Mouse (Mus musculus): ENCODE measurements around the gene Exph5.

The Exph5 gene

DNA sequence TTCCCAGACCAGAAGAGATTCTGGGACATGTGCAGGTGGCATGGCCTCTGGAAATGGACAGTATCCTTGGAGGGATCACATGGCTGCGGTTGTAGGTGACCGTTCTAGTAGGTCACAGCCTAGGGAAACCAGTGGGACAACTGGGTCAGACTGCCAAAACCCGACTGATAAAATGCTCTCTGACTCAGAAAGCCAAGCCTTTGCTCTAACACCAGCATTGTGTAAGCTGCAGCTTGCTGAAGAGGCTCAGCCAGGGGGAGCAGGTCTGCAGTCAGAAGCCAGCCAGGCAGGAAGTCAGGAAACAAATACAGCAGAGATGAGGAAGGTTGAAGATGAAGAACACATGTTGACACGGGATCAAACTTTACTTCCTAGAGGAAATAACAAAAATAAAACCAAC lies 74.4 kb downstream of the Exph5 start:
- DNase-seq = no peak

DNA sequence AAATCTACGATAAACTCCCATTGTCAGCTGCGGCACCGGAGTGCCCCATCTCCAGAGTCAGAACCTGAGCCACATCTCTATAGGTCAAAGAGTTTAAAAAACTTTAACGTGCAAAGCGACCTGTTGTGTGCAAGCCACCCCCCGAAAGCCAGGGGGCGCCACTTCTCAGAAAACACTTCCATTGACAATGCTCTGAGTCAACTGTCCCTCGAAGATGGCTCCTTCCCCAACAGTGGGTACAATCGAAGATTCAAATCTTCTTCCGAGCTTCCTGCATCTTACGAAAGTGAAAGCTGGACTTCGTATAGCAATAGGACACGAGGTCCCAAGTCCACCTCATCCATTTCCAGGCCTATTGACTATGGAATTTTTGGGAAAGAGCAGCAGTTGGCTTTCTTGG lies 75.3 kb downstream of the Exph5 start:
- no peak for DNase-seq

DNA sequence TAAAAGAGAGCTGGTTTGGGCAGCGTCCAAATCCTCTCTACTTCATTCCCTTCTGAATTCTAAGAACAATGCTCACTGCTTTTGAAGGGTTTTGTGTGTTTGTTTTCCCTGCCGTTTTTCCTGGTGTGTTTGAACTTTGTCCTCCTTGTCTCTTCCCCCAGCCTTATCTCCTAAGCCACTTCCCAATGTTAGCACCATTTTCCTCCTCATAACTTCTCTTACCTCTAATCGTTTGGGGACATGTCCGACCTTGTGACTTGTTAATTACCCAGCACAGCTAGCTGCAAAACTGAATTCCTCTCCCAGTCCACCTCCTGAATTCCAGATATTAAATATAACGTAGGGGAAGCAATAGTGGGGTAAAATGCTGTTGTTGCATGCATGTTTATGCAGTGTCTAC lies 76.1 kb downstream of the Exph5 start:
- no peak for DNase-seq

GRCm38 (mm10) chr9:53378171-53378570 lies 76.7 kb downstream of the Exph5 start:
- no peak for DNase-seq

- DNase-seq = no peak
Observed at GRCm38 (mm10) chr9:53380595-53380994, 79.1 kb downstream of the Exph5 start.

DNA sequence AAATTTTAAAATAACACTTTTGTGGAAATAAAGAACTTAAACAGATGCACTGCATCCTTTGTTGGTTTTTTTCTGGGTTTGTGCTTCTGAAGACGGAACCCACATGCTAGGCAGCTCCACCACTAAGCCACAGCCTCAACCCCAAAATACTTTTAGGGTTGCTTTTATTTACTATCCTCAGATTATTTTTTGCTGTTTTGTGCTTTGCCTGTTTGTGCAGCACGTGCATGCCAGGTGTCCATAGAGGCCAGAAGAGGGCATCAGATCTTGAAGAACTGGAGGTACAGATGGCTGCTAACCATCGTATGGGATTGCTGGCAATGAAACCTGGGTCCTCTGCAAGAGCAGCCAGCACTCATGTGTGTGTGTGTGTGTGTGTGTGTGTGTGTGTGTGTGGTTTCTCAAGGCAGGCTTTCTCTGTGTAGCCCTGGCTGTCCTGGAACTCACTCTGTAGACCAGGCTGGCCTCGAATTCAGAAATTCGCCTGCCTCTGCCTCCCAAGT lies 79.7 kb downstream of the Exph5 start:
- no peak for DNase-seq

- peak; percentile 84 for DNase-seq
Observed at GRCm38 (mm10) chr9:53383951-53384866, 82.7 kb downstream of the Exph5 start, which contains the start of gene Kdelc2. Gene Kdelc2 (plus strand): TSS chr9:53384025.

GRCm38 (mm10) chr9:53384873-53385272 lies 83.4 kb downstream of the Exph5 start:
- no peak for DNase-seq

DNA sequence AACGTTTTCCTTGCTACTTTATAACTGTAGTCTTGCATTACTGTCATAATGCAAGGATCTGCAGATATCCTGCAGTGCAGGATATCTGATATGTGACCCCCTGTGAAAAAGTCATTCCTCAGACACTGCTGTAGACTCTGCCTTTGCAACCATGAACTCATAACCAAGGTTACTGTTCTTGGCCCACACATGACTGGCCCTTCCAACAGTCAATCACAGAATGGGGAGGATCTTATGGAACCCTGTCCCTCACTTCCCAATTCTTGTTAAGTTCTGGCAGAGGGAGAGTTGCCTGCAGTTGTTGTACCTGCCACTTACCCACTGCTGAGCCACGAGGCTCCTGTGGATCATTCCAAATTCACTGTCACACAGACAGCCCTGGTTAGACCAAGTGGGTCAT lies 86.0 kb downstream of the Exph5 start:
- DNase-seq = no peak

DNA sequence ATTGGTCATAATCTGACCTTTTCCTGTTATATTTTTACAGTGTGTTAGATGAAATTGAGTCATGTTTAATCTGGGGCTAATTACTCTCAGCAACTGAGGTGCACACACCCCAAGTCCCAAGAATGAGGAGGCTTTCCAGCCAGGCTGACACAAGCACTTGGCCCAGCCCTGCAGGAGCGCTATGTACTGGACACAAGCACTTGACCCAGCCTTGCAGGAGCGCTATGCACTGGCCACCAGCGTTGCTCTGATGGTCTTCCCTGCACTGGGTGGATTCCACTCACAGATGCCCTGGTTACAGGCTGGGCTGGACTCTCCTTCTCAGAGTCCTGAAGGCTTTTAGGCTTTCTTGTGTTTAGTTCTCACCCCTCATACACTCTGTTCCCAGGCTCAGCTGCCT lies 87.6 kb downstream of the Exph5 start:
- DNase-seq = no peak

GRCm38 (mm10) chr9:53390136-53390535 lies 88.7 kb downstream of the Exph5 start:
- DNase-seq = no peak

GRCm38 (mm10) chr9:53397685-53398387 lies 96.4 kb downstream of the Exph5 start:
- DNase-seq = no peak

DNA sequence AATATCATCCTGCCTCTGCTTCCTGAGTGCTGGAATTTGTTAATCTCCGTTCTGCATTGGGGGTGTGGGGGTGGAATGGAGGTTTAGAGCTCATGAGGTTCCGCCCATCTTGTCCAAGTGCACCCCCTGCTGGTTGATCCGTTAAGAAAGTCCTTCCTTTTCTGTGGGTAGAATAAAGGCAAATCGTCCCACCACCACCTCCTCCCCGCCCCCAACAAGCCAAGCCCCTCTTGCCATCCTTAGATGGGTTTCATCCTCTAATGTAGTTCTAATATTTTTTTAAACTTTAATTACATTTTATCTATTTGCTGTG lies 96.9 kb downstream of the Exph5 start:
- no peak for DNase-seq

- no peak for DNase-seq
Observed at GRCm38 (mm10) chr9:53399537-53399936, 98.1 kb downstream of the Exph5 start.

GRCm38 (mm10) chr9:53400696-53401095 lies 99.2 kb downstream of the Exph5 start:
- no peak for DNase-seq

GRCm38 (mm10) chr9:53401146-53401545 lies 99.7 kb downstream of the Exph5 start:
- DNase-seq = peak; percentile 50

DNA sequence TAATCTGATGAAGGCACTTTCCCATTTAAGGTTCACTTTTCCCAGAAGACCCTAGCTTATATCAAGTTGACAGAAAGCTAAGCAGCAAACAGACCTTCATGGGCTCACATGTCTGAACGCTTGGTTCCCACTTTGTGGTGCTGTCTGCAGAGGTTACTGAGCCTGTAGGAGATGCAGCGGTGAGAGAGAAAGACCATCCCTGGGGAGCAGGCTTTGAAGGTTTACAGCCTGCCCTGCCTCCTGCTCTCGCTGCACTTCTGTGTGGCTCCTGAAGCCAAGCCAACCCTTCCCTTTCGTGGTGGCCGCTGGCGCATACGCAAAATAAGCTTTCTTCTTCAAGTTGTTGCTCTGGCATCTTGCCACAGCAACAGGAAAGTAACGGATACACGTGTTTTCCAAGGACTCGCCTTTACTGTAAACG lies 100.8 kb downstream of the Exph5 start, which contains the start of gene 4930550C14Rik:
4930550C14Rik (plus strand) TSS at position 35 of the 421 bp plus-strand sequence.
- peak; percentile 63 for DNase-seq

DNA sequence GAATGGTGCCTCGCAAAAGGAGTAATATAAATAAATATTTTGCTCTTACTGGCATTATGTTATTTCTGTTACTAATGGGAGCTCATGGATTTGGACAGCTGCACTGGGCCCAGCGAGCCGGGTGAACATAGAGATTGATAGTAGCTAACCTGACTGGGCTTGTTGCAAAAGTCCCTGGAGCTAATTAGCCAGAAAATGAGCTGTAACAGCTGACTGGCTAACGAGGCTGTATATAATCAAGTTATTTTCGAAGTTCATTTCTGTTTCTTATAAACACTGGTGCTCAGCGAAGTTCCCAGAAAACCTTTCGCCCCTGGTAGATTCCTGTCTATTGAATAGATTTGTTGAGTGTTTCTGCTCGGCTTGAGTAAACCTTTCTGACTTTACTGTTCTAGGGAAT lies 101.5 kb downstream of the Exph5 start:
- no peak for DNase-seq

- no peak for DNase-seq
Observed at GRCm38 (mm10) chr9:53404050-53404752, 102.7 kb downstream of the Exph5 start.

GRCm38 (mm10) chr9:53404753-53405722 lies 103.6 kb downstream of the Exph5 start:
- peak; percentile 69 for DNase-seq

DNA sequence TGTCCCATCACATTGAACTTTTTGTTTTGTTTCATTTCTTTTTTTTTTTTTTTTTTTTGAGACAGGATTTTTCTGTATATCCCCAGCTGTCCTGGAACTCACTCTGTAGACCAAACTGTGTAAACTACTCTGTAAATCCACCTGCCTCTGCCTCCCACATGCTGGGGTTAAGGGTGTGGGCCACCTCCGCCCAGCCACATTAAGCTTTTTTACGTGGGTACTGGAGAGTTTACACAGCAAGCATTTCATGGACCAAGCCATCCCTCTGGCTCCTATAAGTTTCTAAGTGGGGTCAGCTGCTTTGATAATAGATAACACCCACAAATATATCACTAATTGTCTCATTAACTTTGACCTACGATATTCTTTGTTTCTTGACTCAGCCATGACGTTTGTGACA lies 107.1 kb downstream of the Exph5 start:
- no peak for DNase-seq

- peak; percentile 57 for DNase-seq
Observed at GRCm38 (mm10) chr9:53408953-53409361, 107.5 kb downstream of the Exph5 start.
